Mouse (Mus musculus) megakaryocyte, embryonic 14.5 days (primary cell): ENCODE measurements at regions not wholly inside any gene's neighbourhood (a gene's known extent, or its start where the extent isn't known, plus 50 kb on each side); places are given as distances from the start of the nearest gene placed in this dataset.

Experiments used
- FLI1 ChIP-seq: IDR thresholded peaks from 2 replicates; pipeline ENCODE4 v1.6.1; 2012; ENCODE audit warnings: low read length, inconsistent platforms, mixed read lengths
- GATA1 ChIP-seq: IDR thresholded peaks from 3 replicates; pipeline ENCODE4 v1.6.1; 2012; ENCODE audit warnings: mixed read lengths, low read length, inconsistent platforms, borderline replicate concordance

GRCm38 (mm10) chr3:143411655-143412054, 529.9 kb upstream of the Pkn2 start:
- TF ChIP-seq GATA1 (no peak), FLI1 (no peak)
